Mouse (Mus musculus): ENCODE results near the gene Chil1. TPM values are rescaled to one million over a fixed set of nuclear protein-coding genes. Genes with fewer than 3 reads are reported as not detected.
A peak's percentile ranks its signal among the peaks of the same experiment; 100 is the strongest.

The Chil1 gene
- polyA plus RNA-seq, 1 experiment from 2014 or later = 0.27 TPM

DNA sequence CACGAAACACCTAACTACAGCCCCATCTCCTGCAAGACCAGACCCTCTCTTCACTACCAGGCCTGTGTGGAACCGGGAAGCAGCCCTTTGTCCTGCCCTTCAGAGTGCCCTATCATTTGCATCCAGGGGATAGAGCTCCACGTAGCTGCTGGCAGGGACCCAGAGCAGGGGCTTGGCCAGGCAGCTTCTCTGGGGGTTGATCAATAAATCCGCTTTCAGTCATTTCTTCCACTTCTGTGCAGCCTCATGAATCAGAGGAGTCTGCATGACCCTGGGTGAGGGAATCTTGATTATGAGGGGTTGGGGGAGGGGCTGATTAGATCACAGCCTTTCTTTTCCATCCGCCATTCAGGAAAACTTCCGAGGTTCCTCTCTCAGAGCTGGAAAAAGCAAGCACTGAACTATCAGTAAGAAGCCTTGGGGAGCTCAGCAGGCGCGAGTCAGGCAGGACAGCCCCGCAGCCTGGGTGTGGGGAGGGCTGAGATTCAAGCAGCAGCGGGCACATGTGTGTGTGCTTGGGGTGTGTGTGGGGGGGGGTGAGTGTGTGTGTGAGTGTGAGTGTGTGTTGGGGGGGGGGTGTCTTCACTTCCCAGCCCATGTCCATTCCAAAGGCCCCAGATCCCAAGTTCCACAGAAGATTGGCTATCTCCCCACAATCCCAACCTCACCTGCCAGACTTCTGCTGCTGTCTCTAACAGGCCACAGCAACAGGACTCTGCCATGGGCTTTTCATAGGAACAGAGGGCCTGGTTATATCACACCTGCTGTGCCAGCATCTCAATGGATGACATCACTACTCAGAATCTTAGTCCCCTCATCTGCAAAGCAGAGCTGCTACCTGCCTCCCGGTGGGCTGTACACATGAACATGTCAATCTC lies 34.0 kb downstream of the Chil1 start:
- ATAC-seq (replicated peaks; ENCODE audit: low FRiP score) = peak; percentile 44; the same call in 1 of the 2 replicates

DNA sequence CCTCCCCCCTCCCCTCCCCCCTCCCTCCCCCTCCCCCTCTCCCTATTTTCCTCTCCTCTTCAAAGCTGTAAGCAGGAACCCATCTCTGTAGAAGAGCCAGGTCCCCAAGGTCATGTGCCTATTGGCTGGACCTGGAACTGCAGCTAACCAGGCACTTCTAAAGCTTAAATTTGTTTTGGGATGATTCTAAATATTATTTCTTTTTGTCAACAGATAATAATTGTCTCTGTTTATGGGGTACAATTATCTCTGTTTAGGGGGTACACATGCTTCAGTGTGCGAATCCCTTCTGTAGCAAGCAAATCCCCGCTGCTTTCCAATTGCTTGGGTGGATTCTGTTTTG lies 34.6 kb downstream of the Chil1 start:
- ATAC-seq (replicated peaks; ENCODE audit: low FRiP score) (no peak), DNase-seq (ENCODE audit: low spot score) (no peak)
- H3K9me3 ChIP-seq (ENCODE audit: control insufficient read depth, low read length) = no peaks in the 10 kb centered on the region
- H3K4me3 ChIP-seq (ENCODE audit: low read depth, low read length) = no peak overlapping the region
- 90% methylated on average over 2 of the region's 2 CpGs for WGBS
- no peaks in the 10 kb centered on the region for H3K27me3 ChIP-seq (ENCODE audit: control insufficient read depth, insufficient read depth, low read length)
- H3K4me1 ChIP-seq (replicated peaks; ENCODE audit: control insufficient read depth, insufficient read depth, low read length) = peaks cover 7% of the 10 kb centered on the region; the same call in 1 of the 2 replicates
- H3K4me2 ChIP-seq (ENCODE audit: low read depth, low read length, severe bottlenecking) = no peak overlapping the region
- no peak overlapping the region for H3K27ac ChIP-seq (ENCODE audit: low read depth, low read length)
- no peaks in the 10 kb centered on the region for H3K36me3 ChIP-seq (ENCODE audit: control insufficient read depth, insufficient read depth, low read length)
- no peak overlapping the region for H3K9ac ChIP-seq (ENCODE audit: low read length)

More for the DNA sequence above, 34.0 kb downstream of the Chil1 start:
- H3K9me3 ChIP-seq (ENCODE audit: control insufficient read depth, low read length) = no peaks in the 10 kb centered on the region
- 20% methylated on average over 11 of the region's 11 CpGs for WGBS
- H3K9ac ChIP-seq (ENCODE audit: low read length) = no peak overlapping the region; the same call in 1 of the 2 replicates
- H3K27ac ChIP-seq (ENCODE audit: low read depth, low read length) = no peak overlapping the region
- no peak overlapping the region for H3K4me3 ChIP-seq (ENCODE audit: low read depth, low read length)
- H3K27me3 ChIP-seq (ENCODE audit: control insufficient read depth, insufficient read depth, low read length) = peaks cover under 1% of the 10 kb centered on the region; the same call in 1 of the 2 replicates
- H3K4me2 ChIP-seq (ENCODE audit: low read depth, low read length, severe bottlenecking) = no peak overlapping the region
- H3K4me1 ChIP-seq (replicated peaks; ENCODE audit: control insufficient read depth, insufficient read depth, low read length) = peaks cover 7% of the 10 kb centered on the region; the same call in 1 of the 2 replicates
- DNase-seq (ENCODE audit: low spot score) = no peak
- no peaks in the 10 kb centered on the region for H3K36me3 ChIP-seq (ENCODE audit: control insufficient read depth, insufficient read depth, low read length)

DNA sequence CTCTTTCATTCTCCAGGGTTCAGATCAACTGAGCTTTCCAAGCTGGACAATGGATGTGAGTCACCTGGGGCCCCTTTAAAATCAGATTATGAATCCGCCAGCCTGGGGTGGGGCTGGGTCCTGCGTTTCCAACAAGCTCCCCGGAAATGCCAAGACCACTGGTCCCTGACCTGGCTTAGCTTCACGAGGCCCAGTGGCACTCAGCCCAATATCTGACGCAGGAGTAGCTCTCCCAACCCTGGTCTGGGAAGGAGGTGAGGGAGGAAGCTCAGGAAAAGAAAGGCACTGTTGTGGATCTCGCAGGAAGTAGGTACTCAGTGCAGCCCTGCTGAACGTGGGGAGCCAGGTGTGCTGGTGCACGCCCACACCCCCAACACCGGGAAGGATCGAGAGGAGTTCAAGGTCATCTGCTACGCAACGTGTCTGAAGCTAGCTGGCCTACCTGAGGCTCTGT lies 35.1 kb downstream of the Chil1 start:
- Histone ChIP-seq H3K27me3 (ENCODE audit: control insufficient read depth, insufficient read depth, low read length) (no peaks in the 10 kb centered on the region), H3K9me3 (ENCODE audit: control insufficient read depth, low read length) (no peaks in the 10 kb centered on the region), H3K4me3 (ENCODE audit: low read depth, low read length) (no peak overlapping the region), H3K36me3 (ENCODE audit: control insufficient read depth, insufficient read depth, low read length) (no peaks in the 10 kb centered on the region), H3K9ac (ENCODE audit: low read length) (no peak overlapping the region), H3K27ac (ENCODE audit: low read depth, low read length) (no peak overlapping the region), H3K4me1 (replicated peaks; ENCODE audit: control insufficient read depth, insufficient read depth, low read length) (peaks cover 7% of the 10 kb centered on the region; the same call in 1 of the 2 replicates), H3K4me2 (ENCODE audit: low read depth, low read length, severe bottlenecking) (no peak overlapping the region)
- DNase-seq (ENCODE audit: low spot score) (no peak), ATAC-seq (replicated peaks; ENCODE audit: low FRiP score) (no peak)
- 72% methylated on average over 12 of the region's 12 CpGs for WGBS

DNA sequence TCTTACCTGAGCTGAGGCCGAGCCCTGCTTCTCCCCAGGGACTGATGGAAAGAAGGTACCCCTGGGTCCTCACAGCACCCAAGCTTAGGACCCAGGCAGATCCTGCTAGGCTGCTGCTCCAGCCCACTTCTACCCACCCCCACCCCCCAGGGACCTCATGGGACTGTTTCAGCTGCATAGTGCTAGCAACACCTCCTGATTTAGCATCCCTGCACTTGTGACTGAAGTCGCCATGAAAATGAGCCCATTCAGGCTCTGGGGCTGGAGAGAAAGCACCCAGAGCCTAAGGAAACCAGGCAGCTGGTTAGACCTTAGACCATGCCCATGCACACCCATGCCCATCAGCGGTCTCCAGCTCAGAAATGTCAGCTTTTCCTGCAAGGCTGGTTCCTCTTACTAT lies 36.0 kb downstream of the Chil1 start:
- WGBS = 76% methylated on average over 3 of the region's 3 CpGs

DNA sequence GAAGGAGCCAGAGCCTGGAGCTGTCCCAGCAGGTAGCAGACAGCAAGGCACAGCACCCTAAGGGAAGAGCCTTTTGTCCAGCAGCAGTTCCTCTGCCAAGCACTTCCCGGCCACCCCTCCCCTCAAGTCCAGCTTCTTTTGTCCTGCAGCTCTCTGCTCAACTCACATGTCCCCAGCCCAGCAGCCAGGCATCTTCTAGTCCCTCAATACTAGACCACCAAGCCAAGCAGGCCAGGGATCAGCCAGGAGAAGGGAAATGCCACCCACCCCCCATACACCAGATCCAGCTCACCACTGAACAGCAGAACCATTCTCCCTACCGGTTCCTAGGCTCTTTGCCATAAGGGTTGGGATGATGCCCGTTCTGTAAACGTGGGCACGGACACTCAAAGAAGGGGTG lies 37.6 kb downstream of the Chil1 start:
- H3K4me1 ChIP-seq (replicated peaks; ENCODE audit: control insufficient read depth, insufficient read depth, low read length) = peaks cover 7% of the 10 kb centered on the region; the same call in 1 of the 2 replicates
- no peak overlapping the region for H3K4me2 ChIP-seq (ENCODE audit: low read depth, low read length, severe bottlenecking)
- H3K27ac ChIP-seq (ENCODE audit: low read depth, low read length) = no peak overlapping the region
- ATAC-seq (replicated peaks; ENCODE audit: low FRiP score) (no peak), DNase-seq (ENCODE audit: low spot score) (no peak)
- H3K4me3 ChIP-seq (ENCODE audit: low read depth, low read length) = no peak overlapping the region
- 79% methylated on average over 5 of the region's 5 CpGs for WGBS
- no peak overlapping the region for H3K9ac ChIP-seq (ENCODE audit: low read length)
- no peaks in the 10 kb centered on the region for H3K27me3 ChIP-seq (ENCODE audit: control insufficient read depth, insufficient read depth, low read length)
- H3K36me3 ChIP-seq (ENCODE audit: control insufficient read depth, insufficient read depth, low read length) = no peaks in the 10 kb centered on the region
- no peaks in the 10 kb centered on the region for H3K9me3 ChIP-seq (ENCODE audit: control insufficient read depth, low read length)

More for the DNA sequence above, 36.0 kb downstream of the Chil1 start:
- Histone ChIP-seq H3K4me3 (ENCODE audit: low read depth, low read length) (no peak overlapping the region), H3K36me3 (ENCODE audit: control insufficient read depth, insufficient read depth, low read length) (no peaks in the 10 kb centered on the region), H3K27ac (ENCODE audit: low read depth, low read length) (no peak overlapping the region), H3K9ac (ENCODE audit: low read length) (no peak overlapping the region), H3K27me3 (ENCODE audit: control insufficient read depth, insufficient read depth, low read length) (no peaks in the 10 kb centered on the region), H3K4me2 (ENCODE audit: low read depth, low read length, severe bottlenecking) (no peak overlapping the region), H3K9me3 (ENCODE audit: control insufficient read depth, low read length) (no peaks in the 10 kb centered on the region), H3K4me1 (replicated peaks; ENCODE audit: control insufficient read depth, insufficient read depth, low read length) (peaks cover 7% of the 10 kb centered on the region; the same call in 1 of the 2 replicates)
- DNase-seq (ENCODE audit: low spot score) (no peak), ATAC-seq (replicated peaks; ENCODE audit: low FRiP score) (no peak)

DNA sequence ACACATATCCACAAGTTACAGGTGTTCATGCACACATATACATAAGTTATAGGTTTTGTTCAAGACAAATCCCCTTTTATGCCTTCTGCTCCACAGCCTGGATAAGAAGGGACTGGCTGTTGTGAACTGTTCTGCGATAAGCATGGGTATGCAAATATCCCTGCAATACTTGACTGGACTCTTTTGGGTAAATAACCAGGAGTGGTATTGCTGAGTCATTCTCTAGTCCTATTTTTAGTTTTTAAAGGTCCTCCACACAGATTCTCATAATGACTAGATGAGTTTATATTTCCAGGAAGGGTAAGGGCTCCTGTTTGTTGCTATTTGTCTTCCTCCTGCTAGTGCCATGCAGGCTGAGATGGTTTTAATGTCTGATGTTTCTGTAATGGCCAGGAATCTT lies 39.2 kb downstream of the Chil1 start:
- ATAC-seq (replicated peaks; ENCODE audit: low FRiP score) (no peak), DNase-seq (ENCODE audit: low spot score) (no peak)
- Histone ChIP-seq H3K4me2 (ENCODE audit: low read depth, low read length, severe bottlenecking) (no peak overlapping the region), H3K9me3 (ENCODE audit: control insufficient read depth, low read length) (no peaks in the 10 kb centered on the region), H3K27ac (ENCODE audit: low read depth, low read length) (no peak overlapping the region), H3K27me3 (ENCODE audit: control insufficient read depth, insufficient read depth, low read length) (no peaks in the 10 kb centered on the region), H3K4me1 (replicated peaks; ENCODE audit: control insufficient read depth, insufficient read depth, low read length) (peaks cover 2% of the 10 kb centered on the region; the same call in 1 of the 2 replicates), H3K9ac (ENCODE audit: low read length) (no peak overlapping the region), H3K36me3 (ENCODE audit: control insufficient read depth, insufficient read depth, low read length) (no peaks in the 10 kb centered on the region), H3K4me3 (ENCODE audit: low read depth, low read length) (no peak overlapping the region)
- 91% methylated on average over 1 of the region's 1 CpGs for WGBS

DNA sequence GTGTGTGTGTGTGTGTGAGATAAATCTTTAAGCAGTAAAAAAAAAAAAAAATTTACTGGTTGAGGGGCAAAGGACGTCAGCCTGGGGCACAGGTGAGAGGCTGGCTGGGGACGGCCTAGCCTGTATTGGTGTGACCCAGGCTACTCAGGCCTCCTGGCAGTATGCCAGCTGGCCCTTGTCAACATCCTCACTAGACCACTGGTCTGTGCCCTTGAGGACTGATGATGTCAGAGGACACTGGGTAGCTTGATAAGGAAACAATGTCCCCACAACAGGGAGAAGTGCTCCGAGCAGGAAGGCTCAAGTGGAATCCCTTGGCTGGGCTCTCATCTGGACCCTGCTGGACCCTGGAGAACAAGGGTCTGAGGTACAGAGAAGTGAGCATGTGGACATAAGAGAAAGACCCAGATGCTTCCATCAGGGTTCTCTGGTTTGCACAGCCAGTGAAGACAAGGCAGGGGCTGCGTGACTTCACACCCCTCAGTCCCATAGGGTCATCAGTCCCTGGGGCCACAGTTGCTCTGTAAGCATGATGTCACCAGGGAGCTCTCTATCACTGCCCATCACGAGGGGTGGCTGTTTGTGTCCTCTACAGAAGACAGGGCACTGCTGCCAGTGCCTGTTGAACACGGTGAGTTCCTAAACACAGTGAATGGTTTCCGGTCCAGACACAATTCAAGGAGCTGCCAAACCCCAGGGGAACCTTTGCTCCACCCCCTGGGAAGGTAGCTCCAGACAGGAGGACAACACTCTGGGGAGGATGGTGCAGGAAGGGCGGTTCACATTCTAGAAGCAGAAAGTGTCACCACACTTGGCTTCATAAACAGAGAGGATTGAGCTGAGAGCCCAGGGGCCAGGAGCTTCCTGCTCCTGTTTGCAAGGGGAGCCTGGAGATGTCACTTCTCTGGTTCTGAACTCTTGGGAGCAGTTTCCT lies 40.4 kb downstream of the Chil1 start:
- WGBS = 72% methylated on average over 8 of the region's 8 CpGs
- no peak for DNase-seq (ENCODE audit: low spot score)
- H3K9me3 ChIP-seq (ENCODE audit: control insufficient read depth, low read length) = no peaks in the 10 kb centered on the region

DNA sequence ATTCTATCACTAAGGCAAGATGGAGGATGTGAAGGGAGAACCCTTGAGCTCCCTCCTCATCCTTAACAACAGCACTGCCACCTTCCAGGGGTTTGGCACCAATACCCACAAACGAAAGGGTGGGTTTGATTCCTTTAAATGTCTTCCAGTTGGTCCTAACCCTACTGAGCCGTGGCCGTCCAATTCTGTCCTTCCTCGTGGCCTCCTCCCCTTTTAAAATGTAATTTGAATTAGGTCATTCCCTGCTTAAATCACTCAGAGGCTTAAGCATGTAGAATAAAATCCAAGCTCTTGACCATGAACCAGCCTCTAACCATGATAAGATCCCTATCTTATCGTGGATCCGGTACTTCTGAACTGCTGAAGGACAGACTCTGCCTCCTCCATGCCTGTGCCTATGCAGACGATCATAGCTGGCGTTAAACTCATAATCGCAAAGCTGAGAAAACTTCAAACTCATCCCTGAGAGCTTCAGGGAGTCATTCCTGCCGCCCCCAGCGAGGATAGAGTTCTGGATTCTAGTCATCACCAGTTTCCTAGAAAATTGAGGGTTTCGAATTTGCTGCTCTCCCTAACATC lies 42.8 kb downstream of the Chil1 start:
- Histone ChIP-seq H3K9me3 (ENCODE audit: control insufficient read depth, low read length) (no peaks in the 10 kb centered on the region), H3K36me3 (ENCODE audit: control insufficient read depth, insufficient read depth, low read length) (no peaks in the 10 kb centered on the region), H3K27ac (ENCODE audit: low read depth, low read length) (no peak overlapping the region), H3K4me3 (ENCODE audit: low read depth, low read length) (no peak overlapping the region), H3K9ac (ENCODE audit: low read length) (no peak overlapping the region), H3K4me1 (replicated peaks; ENCODE audit: control insufficient read depth, insufficient read depth, low read length) (no peaks in the 10 kb centered on the region), H3K4me2 (ENCODE audit: low read depth, low read length, severe bottlenecking) (no peak overlapping the region), H3K27me3 (ENCODE audit: control insufficient read depth, insufficient read depth, low read length) (no peaks in the 10 kb centered on the region)
- ATAC-seq (replicated peaks; ENCODE audit: low FRiP score) (no peak), DNase-seq (ENCODE audit: low spot score) (no peak)
- WGBS = 86% methylated on average over 12 of the region's 12 CpGs

More for the DNA sequence above, 40.4 kb downstream of the Chil1 start:
- Histone ChIP-seq H3K9ac (ENCODE audit: low read length) (no peak overlapping the region), H3K4me1 (replicated peaks; ENCODE audit: control insufficient read depth, insufficient read depth, low read length) (no peaks in the 10 kb centered on the region), H3K27ac (ENCODE audit: low read depth, low read length) (no peak overlapping the region), H3K36me3 (ENCODE audit: control insufficient read depth, insufficient read depth, low read length) (no peaks in the 10 kb centered on the region), H3K27me3 (ENCODE audit: control insufficient read depth, insufficient read depth, low read length) (no peaks in the 10 kb centered on the region), H3K4me2 (ENCODE audit: low read depth, low read length, severe bottlenecking) (no peak overlapping the region), H3K4me3 (ENCODE audit: low read depth, low read length) (no peak overlapping the region)
- no peak for ATAC-seq (replicated peaks; ENCODE audit: low FRiP score)

Measured in forebrain, embryonic 11.5 days (tissue).